Mouse (Mus musculus): Measurements from ENCODE around the gene Mettl13.

DNA sequence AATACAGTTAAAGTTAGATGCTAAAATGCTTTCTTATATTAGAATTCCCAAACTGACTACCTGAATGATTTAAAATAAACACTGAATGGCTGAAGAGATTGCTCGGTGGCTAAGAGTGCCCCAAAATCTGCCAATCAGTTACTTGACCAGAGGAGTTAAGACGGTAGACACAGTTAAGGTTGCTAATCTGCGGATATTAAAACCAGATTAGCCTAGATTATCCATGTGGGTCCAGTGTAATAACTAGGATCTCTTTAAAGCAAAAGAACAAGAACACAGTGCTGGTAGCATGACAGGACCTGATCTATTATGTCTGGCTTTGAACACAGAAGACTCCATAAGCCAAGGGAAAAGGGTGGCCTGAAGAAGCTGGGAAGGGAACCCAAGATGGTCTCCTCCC lies 5.8 kb upstream of the Mettl13 start:
- TF ChIP-seq CTCF (IDR thresholded peaks at IDR 0.05; ENCODE audit: low read depth) (no peak), EP300 (IDR thresholded peaks at IDR 0.05; ENCODE audit: low read depth) (no peak)
